Mouse (Mus musculus) neural tube, embryonic 12.5 days (tissue): ENCODE measurements at regions not wholly inside any gene's neighbourhood (a gene's known extent, or its start where the extent isn't known, plus 50 kb on each side); places are given as distances from the start of the nearest gene placed in this dataset.

Experiments
- ATAC-seq: fragments of 200-750 bp; cut with Nextera tagmentation; 2 replicates; pipeline ENCODE4 v1.8.0; 2017; ENCODE audit warnings: low read depth, mild to moderate bottlenecking, moderate TSS enrichment, moderate library complexity; ENCODE audit not compliant: low FRiP score
- H3K27ac ChIP-seq: fragments of 300-500 bp; sonication (generic); 2 replicates; pipeline ENCODE4 v1.5.1; 2016
- H3K27me3 ChIP-seq: fragments of 300-500 bp; sonication (generic); replicated peaks from 2 replicates; pipeline ENCODE4 v1.6.1; 2016; ENCODE audit warnings: mild to moderate bottlenecking
- H3K36me3 ChIP-seq: fragments of 300-500 bp; sonication (generic); 2 replicates; pipeline ENCODE4 v1.6.1; 2016; ENCODE audit warnings: mild to moderate bottlenecking
- H3K4me1 ChIP-seq: fragments of 300-500 bp; sonication (generic); 2 replicates; pipeline ENCODE4 v1.6.1; 2016
- H3K4me2 ChIP-seq: fragments of 300-500 bp; sonication (generic); replicated peaks from 2 replicates; pipeline ENCODE4 v1.6.1; 2016; ENCODE audit warnings: mild to moderate bottlenecking
- H3K4me3 ChIP-seq: fragments of 300-500 bp; sonication (generic); 2 replicates; pipeline ENCODE4 v1.5.1; 2016
- H3K9ac ChIP-seq: fragments of 300-500 bp; sonication (generic); 2 replicates; pipeline ENCODE4 v1.6.1; 2016; ENCODE audit warnings: mild to moderate bottlenecking
- H3K9me3 ChIP-seq: fragments of 300-500 bp; sonication (generic); 2 replicates; pipeline ENCODE4 v1.6.1; 2016; ENCODE audit warnings: mild to moderate bottlenecking
- WGBS: fragments of 180-500 bp; shearing (Covaris S2); methylation state at CpG from one replicate; pipeline ENCODE4 v1.1.7; 2016; 5-methylcytosine and 5-hydroxymethylcytosine counted together

GRCm38 (mm10) chr15:5464732-5465131 lies 220.7 kb upstream of the Ptger4 start:
- Histone ChIP-seq H3K9ac (no peak overlapping the region), H3K27ac (no peak overlapping the region), H3K4me2 (no peak overlapping the region), H3K4me1 (no peaks in the 10 kb centered on the region), H3K4me3 (no peak overlapping the region), H3K9me3 (no peaks in the 10 kb centered on the region), H3K36me3 (no peaks in the 10 kb centered on the region), H3K27me3 (no peaks in the 10 kb centered on the region)
- no peak for ATAC-seq
- 91% methylated on average over 5 of the region's 5 CpGs for WGBS

- H3K9me3 ChIP-seq: no peaks in the 10 kb centered on the region
- no peaks in the 10 kb centered on the region for H3K27me3 ChIP-seq
- 63% methylated on average over 3 of the region's 3 CpGs for WGBS
- no peak overlapping the region for H3K9ac ChIP-seq
- ATAC-seq: no peak
- no peak overlapping the region for H3K4me3 ChIP-seq
- H3K4me2 ChIP-seq: no peak overlapping the region
- H3K27ac ChIP-seq: no peak overlapping the region
- H3K4me1 ChIP-seq: no peaks in the 10 kb centered on the region
- no peaks in the 10 kb centered on the region for H3K36me3 ChIP-seq
Measured at GRCm38 (mm10) chr15:5468535-5469073, 224.6 kb upstream of the Ptger4 start.

- no peaks in the 10 kb centered on the region for H3K27me3 ChIP-seq
- H3K4me1 ChIP-seq: no peaks in the 10 kb centered on the region
- no peak overlapping the region for H3K9ac ChIP-seq
- no peaks in the 10 kb centered on the region for H3K9me3 ChIP-seq
- ATAC-seq: no peak
- H3K4me3 ChIP-seq: no peak overlapping the region
- no peak overlapping the region for H3K27ac ChIP-seq
- WGBS: 50% methylated on average over 1 of the region's 1 CpGs
- H3K36me3 ChIP-seq: no peaks in the 10 kb centered on the region
- H3K4me2 ChIP-seq: no peak overlapping the region
Measured at GRCm38 (mm10) chr15:5475389-5475995, 231.5 kb upstream of the Ptger4 start.

- Histone ChIP-seq H3K36me3 (no peaks in the 10 kb centered on the region), H3K27me3 (no peaks in the 10 kb centered on the region), H3K4me3 (no peak overlapping the region), H3K27ac (no peak overlapping the region), H3K4me1 (no peaks in the 10 kb centered on the region), H3K9ac (no peak overlapping the region), H3K4me2 (no peak overlapping the region), H3K9me3 (no peaks in the 10 kb centered on the region)
- no peak for ATAC-seq
- 91% methylated on average over 3 of the region's 3 CpGs for WGBS
Measured at GRCm38 (mm10) chr15:5493286-5493685, 249.3 kb upstream of the Ptger4 start.

GRCm38 (mm10) chr15:5495187-5495849 lies 251.3 kb upstream of the Ptger4 start:
- Histone ChIP-seq H3K36me3 (no peaks in the 10 kb centered on the region), H3K9me3 (no peaks in the 10 kb centered on the region), H3K4me1 (no peaks in the 10 kb centered on the region), H3K27ac (no peak overlapping the region), H3K27me3 (no peaks in the 10 kb centered on the region), H3K9ac (no peak overlapping the region), H3K4me2 (no peak overlapping the region), H3K4me3 (no peak overlapping the region)
- ATAC-seq: no peak
- WGBS: 90% methylated on average over 8 of the region's 8 CpGs

- no peaks in the 10 kb centered on the region for H3K4me1 ChIP-seq
- no peaks in the 10 kb centered on the region for H3K9me3 ChIP-seq
- H3K4me3 ChIP-seq: no peak overlapping the region
- no peak overlapping the region for H3K9ac ChIP-seq
- no peak overlapping the region for H3K27ac ChIP-seq
- 87% methylated on average over 2 of the region's 2 CpGs for WGBS
- ATAC-seq: no peak
- no peaks in the 10 kb centered on the region for H3K27me3 ChIP-seq
- H3K36me3 ChIP-seq: no peaks in the 10 kb centered on the region
- no peak overlapping the region for H3K4me2 ChIP-seq
Measured at GRCm38 (mm10) chr15:5495954-5496353, 252.0 kb upstream of the Ptger4 start.

GRCm38 (mm10) chr15:5504502-5504901 lies 260.5 kb upstream of the Ptger4 start:
- Histone ChIP-seq H3K36me3 (no peaks in the 10 kb centered on the region), H3K9ac (no peak overlapping the region), H3K9me3 (no peaks in the 10 kb centered on the region), H3K27me3 (no peaks in the 10 kb centered on the region), H3K27ac (no peak overlapping the region), H3K4me1 (no peaks in the 10 kb centered on the region), H3K4me3 (no peak overlapping the region), H3K4me2 (no peak overlapping the region)
- WGBS: 86% methylated on average over 3 of the region's 3 CpGs
- no peak for ATAC-seq

GRCm38 (mm10) chr15:5506848-5507544 lies 263.0 kb upstream of the Ptger4 start:
- no peak for ATAC-seq
- Histone ChIP-seq H3K4me1 (no peaks in the 10 kb centered on the region), H3K9me3 (no peaks in the 10 kb centered on the region), H3K36me3 (no peaks in the 10 kb centered on the region), H3K27ac (no peak overlapping the region), H3K9ac (no peak overlapping the region), H3K4me2 (no peak overlapping the region), H3K4me3 (no peak overlapping the region), H3K27me3 (no peaks in the 10 kb centered on the region)
- 88% methylated on average over 5 of the region's 5 CpGs for WGBS

GRCm38 (mm10) chr15:5507545-5507913 lies 263.5 kb upstream of the Ptger4 start:
- H3K4me3 ChIP-seq: no peak overlapping the region
- 82% methylated on average over 3 of the region's 3 CpGs for WGBS
- no peak overlapping the region for H3K4me2 ChIP-seq
- no peaks in the 10 kb centered on the region for H3K36me3 ChIP-seq
- ATAC-seq: no peak
- H3K27ac ChIP-seq: no peak overlapping the region
- no peaks in the 10 kb centered on the region for H3K27me3 ChIP-seq
- no peak overlapping the region for H3K9ac ChIP-seq
- no peaks in the 10 kb centered on the region for H3K9me3 ChIP-seq
- H3K4me1 ChIP-seq: no peaks in the 10 kb centered on the region

GRCm38 (mm10) chr15:5510056-5510455 lies 266.1 kb upstream of the Ptger4 start:
- H3K9me3 ChIP-seq: no peaks in the 10 kb centered on the region
- no peaks in the 10 kb centered on the region for H3K36me3 ChIP-seq
- H3K4me1 ChIP-seq: no peaks in the 10 kb centered on the region
- ATAC-seq: no peak
- WGBS: 54% methylated on average over 3 of the region's 3 CpGs
- H3K27me3 ChIP-seq: no peaks in the 10 kb centered on the region
- H3K4me3 ChIP-seq: no peak overlapping the region
- no peak overlapping the region for H3K9ac ChIP-seq
- H3K4me2 ChIP-seq: no peak overlapping the region
- H3K27ac ChIP-seq: no peak overlapping the region

GRCm38 (mm10) chr15:5511046-5511445 lies 267.1 kb upstream of the Ptger4 start:
- no peak overlapping the region for H3K4me2 ChIP-seq
- no peaks in the 10 kb centered on the region for H3K4me1 ChIP-seq
- WGBS: 86% methylated on average over 3 of the region's 3 CpGs
- no peaks in the 10 kb centered on the region for H3K27me3 ChIP-seq
- no peak overlapping the region for H3K27ac ChIP-seq
- no peak overlapping the region for H3K9ac ChIP-seq
- no peak overlapping the region for H3K4me3 ChIP-seq
- no peak for ATAC-seq
- H3K36me3 ChIP-seq: no peaks in the 10 kb centered on the region
- H3K9me3 ChIP-seq: no peaks in the 10 kb centered on the region

- WGBS: 86% methylated on average over 5 of the region's 5 CpGs
- Histone ChIP-seq H3K4me3 (no peak overlapping the region), H3K36me3 (no peaks in the 10 kb centered on the region), H3K27me3 (no peaks in the 10 kb centered on the region), H3K4me2 (no peak overlapping the region), H3K9ac (no peak overlapping the region), H3K27ac (no peak overlapping the region), H3K9me3 (no peaks in the 10 kb centered on the region), H3K4me1 (no peaks in the 10 kb centered on the region)
- ATAC-seq: no peak
Measured at GRCm38 (mm10) chr15:5512546-5512945, 268.6 kb upstream of the Ptger4 start.
